Mouse (Mus musculus): ENCODE data around the gene Xrcc4. TPM values are rescaled to one million over a fixed set of nuclear protein-coding genes. Genes with fewer than 3 reads are reported as not detected.

Xrcc4 gene
- polyA plus RNA-seq, 1 experiment from 2014 or later, result 12.5 TPM

- Histone ChIP-seq H3K36me3 (ENCODE audit: control insufficient read depth, insufficient read depth, low read length) (no peaks in the 10 kb centered on the region), H3K27me3 (replicated peaks; ENCODE audit: control insufficient read depth, insufficient read depth, low read length) (no peaks in the 10 kb centered on the region), H3K27ac (ENCODE audit: low read depth, low read length) (no peak overlapping the region), H3K9ac (ENCODE audit: low read length) (no peak overlapping the region), H3K4me1 (ENCODE audit: control insufficient read depth, insufficient read depth, low read length) (no peaks in the 10 kb centered on the region), H3K9me3 (replicated peaks; ENCODE audit: control insufficient read depth, low read length) (no peaks in the 10 kb centered on the region), H3K4me3 (ENCODE audit: low read depth, low read length) (no peak overlapping the region), H3K4me2 (ENCODE audit: low read length) (no peak overlapping the region)
- ATAC-seq (no peak), DNase-seq (ENCODE audit: low spot score) (no peak)
- WGBS, result 9% methylated on average over 3 of the region's 3 CpGs
Measured at GRCm38 (mm10) chr13:89828429-89828970, 260.9 kb downstream of the Xrcc4 start.

GRCm38 (mm10) chr13:89827838-89828237 is 261.6 kb downstream of the Xrcc4 start:
- no peak for ATAC-seq
- no peaks in the 10 kb centered on the region for H3K36me3 ChIP-seq (ENCODE audit: control insufficient read depth, insufficient read depth, low read length)
- 77% methylated on average over 2 of the region's 2 CpGs for WGBS

GRCm38 (mm10) chr13:89814543-89814942 is 274.9 kb downstream of the Xrcc4 start:
- ATAC-seq (no peak), DNase-seq (ENCODE audit: low spot score) (peak; percentile 36)
- H3K4me3 ChIP-seq (ENCODE audit: low read depth, low read length), result no peak overlapping the region
- no peaks in the 10 kb centered on the region for H3K36me3 ChIP-seq (ENCODE audit: control insufficient read depth, insufficient read depth, low read length)
- H3K27ac ChIP-seq (ENCODE audit: low read depth, low read length), result no peak overlapping the region
- H3K4me1 ChIP-seq (ENCODE audit: control insufficient read depth, insufficient read depth, low read length), result no peaks in the 10 kb centered on the region
- no peak overlapping the region for H3K4me2 ChIP-seq (ENCODE audit: low read length)
- H3K27me3 ChIP-seq (replicated peaks; ENCODE audit: control insufficient read depth, insufficient read depth, low read length), result no peaks in the 10 kb centered on the region
- no peaks in the 10 kb centered on the region for H3K9me3 ChIP-seq (replicated peaks; ENCODE audit: control insufficient read depth, low read length)
- WGBS, result 6% methylated on average over 2 of the region's 2 CpGs
- H3K9ac ChIP-seq (ENCODE audit: low read length), result no peak overlapping the region

More at GRCm38 (mm10) chr13:89827838-89828237, 261.6 kb downstream of the Xrcc4 start:
- H3K27ac ChIP-seq (ENCODE audit: low read depth, low read length), result no peak overlapping the region
- H3K27me3 ChIP-seq (replicated peaks; ENCODE audit: control insufficient read depth, insufficient read depth, low read length), result no peaks in the 10 kb centered on the region
- no peaks in the 10 kb centered on the region for H3K9me3 ChIP-seq (replicated peaks; ENCODE audit: control insufficient read depth, low read length)
- no peaks in the 10 kb centered on the region for H3K4me1 ChIP-seq (ENCODE audit: control insufficient read depth, insufficient read depth, low read length)
- no peak overlapping the region for H3K4me2 ChIP-seq (ENCODE audit: low read length)
- H3K4me3 ChIP-seq (ENCODE audit: low read depth, low read length), result no peak overlapping the region
- no peak for DNase-seq (ENCODE audit: low spot score)
- H3K9ac ChIP-seq (ENCODE audit: low read length), result no peak overlapping the region

- H3K36me3 ChIP-seq (ENCODE audit: control insufficient read depth, insufficient read depth, low read length), result no peaks in the 10 kb centered on the region
- H3K27me3 ChIP-seq (replicated peaks; ENCODE audit: control insufficient read depth, insufficient read depth, low read length), result no peaks in the 10 kb centered on the region
- WGBS, result 95% methylated on average over 2 of the region's 2 CpGs
- H3K9me3 ChIP-seq (replicated peaks; ENCODE audit: control insufficient read depth, low read length), result no peaks in the 10 kb centered on the region
- no peaks in the 10 kb centered on the region for H3K4me1 ChIP-seq (ENCODE audit: control insufficient read depth, insufficient read depth, low read length)
- no peak overlapping the region for H3K4me2 ChIP-seq (ENCODE audit: low read length)
- ATAC-seq (no peak), DNase-seq (ENCODE audit: low spot score) (no peak)
- no peak overlapping the region for H3K9ac ChIP-seq (ENCODE audit: low read length)
- H3K27ac ChIP-seq (ENCODE audit: low read depth, low read length), result no peak overlapping the region
- no peak overlapping the region for H3K4me3 ChIP-seq (ENCODE audit: low read depth, low read length)
Measured at GRCm38 (mm10) chr13:89812169-89812568, 277.2 kb downstream of the Xrcc4 start.

- Histone ChIP-seq H3K9ac (ENCODE audit: low read length) (no peak overlapping the region), H3K27me3 (replicated peaks; ENCODE audit: control insufficient read depth, insufficient read depth, low read length) (no peaks in the 10 kb centered on the region), H3K9me3 (replicated peaks; ENCODE audit: control insufficient read depth, low read length) (no peaks in the 10 kb centered on the region), H3K4me1 (ENCODE audit: control insufficient read depth, insufficient read depth, low read length) (no peaks in the 10 kb centered on the region), H3K4me2 (ENCODE audit: low read length) (no peak overlapping the region), H3K36me3 (ENCODE audit: control insufficient read depth, insufficient read depth, low read length) (no peaks in the 10 kb centered on the region), H3K27ac (ENCODE audit: low read depth, low read length) (no peak overlapping the region), H3K4me3 (ENCODE audit: low read depth, low read length) (no peak overlapping the region)
- no peak for ATAC-seq
- DNase-seq (ENCODE audit: low spot score), result no peak
Measured at GRCm38 (mm10) chr13:89809024-89809423, 280.4 kb downstream of the Xrcc4 start.

- ATAC-seq (no peak), DNase-seq (ENCODE audit: low spot score) (no peak)
- H3K27me3 ChIP-seq (replicated peaks; ENCODE audit: control insufficient read depth, insufficient read depth, low read length), result no peaks in the 10 kb centered on the region
- WGBS, result 92% methylated on average over 2 of the region's 2 CpGs
- no peaks in the 10 kb centered on the region for H3K4me1 ChIP-seq (ENCODE audit: control insufficient read depth, insufficient read depth, low read length)
- no peak overlapping the region for H3K4me3 ChIP-seq (ENCODE audit: low read depth, low read length)
- H3K4me2 ChIP-seq (ENCODE audit: low read length), result no peak overlapping the region
- H3K36me3 ChIP-seq (ENCODE audit: control insufficient read depth, insufficient read depth, low read length), result no peaks in the 10 kb centered on the region
- no peaks in the 10 kb centered on the region for H3K9me3 ChIP-seq (replicated peaks; ENCODE audit: control insufficient read depth, low read length)
- H3K9ac ChIP-seq (ENCODE audit: low read length), result no peak overlapping the region
- no peak overlapping the region for H3K27ac ChIP-seq (ENCODE audit: low read depth, low read length)
Measured at GRCm38 (mm10) chr13:89801901-89802300, 287.5 kb downstream of the Xrcc4 start.

- no peak overlapping the region for H3K9ac ChIP-seq (ENCODE audit: low read length)
- no peaks in the 10 kb centered on the region for H3K4me1 ChIP-seq (ENCODE audit: control insufficient read depth, insufficient read depth, low read length)
- H3K36me3 ChIP-seq (ENCODE audit: control insufficient read depth, insufficient read depth, low read length), result no peaks in the 10 kb centered on the region
- H3K27ac ChIP-seq (ENCODE audit: low read depth, low read length), result no peak overlapping the region
- no peaks in the 10 kb centered on the region for H3K27me3 ChIP-seq (replicated peaks; ENCODE audit: control insufficient read depth, insufficient read depth, low read length)
- H3K4me3 ChIP-seq (ENCODE audit: low read depth, low read length), result no peak overlapping the region
- no peaks in the 10 kb centered on the region for H3K9me3 ChIP-seq (replicated peaks; ENCODE audit: control insufficient read depth, low read length)
- no peak overlapping the region for H3K4me2 ChIP-seq (ENCODE audit: low read length)
- 3% methylated on average over 3 of the region's 3 CpGs for WGBS
- ATAC-seq, result peak; percentile 99
- DNase-seq (ENCODE audit: low spot score), result peak; percentile 90
Measured at GRCm38 (mm10) chr13:89797721-89798120, 291.7 kb downstream of the Xrcc4 start.

GRCm38 (mm10) chr13:89791475-89791874 is 297.9 kb downstream of the Xrcc4 start:
- Histone ChIP-seq H3K4me2 (ENCODE audit: low read length) (no peak overlapping the region), H3K27ac (ENCODE audit: low read depth, low read length) (no peak overlapping the region), H3K9me3 (replicated peaks; ENCODE audit: control insufficient read depth, low read length) (no peaks in the 10 kb centered on the region), H3K9ac (ENCODE audit: low read length) (no peak overlapping the region), H3K4me1 (ENCODE audit: control insufficient read depth, insufficient read depth, low read length) (no peaks in the 10 kb centered on the region), H3K4me3 (ENCODE audit: low read depth, low read length) (no peak overlapping the region), H3K36me3 (ENCODE audit: control insufficient read depth, insufficient read depth, low read length) (no peaks in the 10 kb centered on the region), H3K27me3 (replicated peaks; ENCODE audit: control insufficient read depth, insufficient read depth, low read length) (no peaks in the 10 kb centered on the region)
- ATAC-seq, result no peak
- DNase-seq (ENCODE audit: low spot score), result no peak
- WGBS, result 51% methylated on average over 5 of the region's 5 CpGs

GRCm38 (mm10) chr13:89782886-89783285 is 306.5 kb downstream of the Xrcc4 start:
- no peak overlapping the region for H3K27ac ChIP-seq (ENCODE audit: low read depth, low read length)
- H3K4me2 ChIP-seq (ENCODE audit: low read length), result no peak overlapping the region
- H3K9ac ChIP-seq (ENCODE audit: low read length), result no peak overlapping the region
- no peaks in the 10 kb centered on the region for H3K9me3 ChIP-seq (replicated peaks; ENCODE audit: control insufficient read depth, low read length)
- ATAC-seq (no peak), DNase-seq (ENCODE audit: low spot score) (no peak)
- H3K4me3 ChIP-seq (ENCODE audit: low read depth, low read length), result no peak overlapping the region
- 63% methylated on average over 2 of the region's 2 CpGs for WGBS
- no peaks in the 10 kb centered on the region for H3K36me3 ChIP-seq (ENCODE audit: control insufficient read depth, insufficient read depth, low read length)
- H3K27me3 ChIP-seq (replicated peaks; ENCODE audit: control insufficient read depth, insufficient read depth, low read length), result no peaks in the 10 kb centered on the region
- peaks cover 5% of the 10 kb centered on the region for H3K4me1 ChIP-seq (ENCODE audit: control insufficient read depth, insufficient read depth, low read length)

Data from forebrain, embryonic 14.5 days (tissue).